Mouse (Mus musculus) megakaryocyte, embryonic 14.5 days (primary cell): ENCODE results near the gene Spint1.

ENCODE experiments used
- FLI1 ChIP-seq: IDR thresholded peaks from 2 replicates; pipeline ENCODE4 v1.6.1; 2012; ENCODE audit warnings: low read length, inconsistent platforms, mixed read lengths
- GATA1 ChIP-seq: IDR thresholded peaks from 3 replicates; pipeline ENCODE4 v1.6.1; 2012; ENCODE audit warnings: mixed read lengths, low read length, inconsistent platforms, borderline replicate concordance

DNA sequence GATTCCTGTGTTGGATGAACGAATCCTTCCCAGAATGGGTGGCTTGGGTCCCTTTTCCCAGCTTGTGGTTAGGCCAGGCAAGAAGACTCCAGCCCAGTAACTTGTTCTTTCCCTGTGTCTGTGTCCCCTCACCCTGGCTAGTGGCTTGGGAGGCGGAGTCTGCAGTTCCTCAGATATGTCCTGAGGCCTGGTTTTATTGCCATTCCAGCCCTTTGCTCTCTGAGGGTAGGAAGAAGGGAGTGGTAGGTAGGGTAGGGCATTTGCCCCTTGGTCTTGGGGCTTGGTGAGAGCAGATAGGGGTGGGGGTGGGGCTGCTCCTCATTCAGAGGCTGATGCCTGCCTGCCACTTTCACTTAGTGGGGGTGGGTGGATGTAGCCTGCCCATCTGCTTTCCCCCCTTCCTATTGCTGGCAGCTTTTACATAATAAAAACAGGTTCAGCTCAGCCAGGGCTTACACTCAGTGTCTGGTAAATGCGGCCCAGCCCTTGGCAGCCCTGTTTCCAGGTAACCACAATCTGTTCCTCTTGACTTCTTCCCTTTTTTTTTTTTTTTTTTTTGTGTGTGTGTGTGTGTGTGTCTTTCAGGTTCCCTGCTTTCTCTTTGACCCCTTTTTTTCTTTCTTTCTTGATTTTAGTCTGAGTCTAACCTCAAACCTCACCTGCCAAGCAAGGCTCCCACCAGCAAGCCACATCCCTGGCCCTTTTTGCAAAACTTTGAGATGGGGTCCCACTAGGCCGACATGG lies 3.1 kb downstream of the Spint1 start:
- TF ChIP-seq GATA1, result no peak
- no peak for TF ChIP-seq FLI1
